Mouse (Mus musculus): ENCODE measurements around the gene Tmem140. TPM values are rescaled to one million over a fixed set of nuclear protein-coding genes. Genes with fewer than 3 reads are reported as not detected.
A peak's percentile ranks its signal among the peaks of the same experiment; 100 is the strongest.

The Tmem140 gene
- total RNA-seq, 1 experiment from 2014 or later: 8.0 TPM

DNA sequence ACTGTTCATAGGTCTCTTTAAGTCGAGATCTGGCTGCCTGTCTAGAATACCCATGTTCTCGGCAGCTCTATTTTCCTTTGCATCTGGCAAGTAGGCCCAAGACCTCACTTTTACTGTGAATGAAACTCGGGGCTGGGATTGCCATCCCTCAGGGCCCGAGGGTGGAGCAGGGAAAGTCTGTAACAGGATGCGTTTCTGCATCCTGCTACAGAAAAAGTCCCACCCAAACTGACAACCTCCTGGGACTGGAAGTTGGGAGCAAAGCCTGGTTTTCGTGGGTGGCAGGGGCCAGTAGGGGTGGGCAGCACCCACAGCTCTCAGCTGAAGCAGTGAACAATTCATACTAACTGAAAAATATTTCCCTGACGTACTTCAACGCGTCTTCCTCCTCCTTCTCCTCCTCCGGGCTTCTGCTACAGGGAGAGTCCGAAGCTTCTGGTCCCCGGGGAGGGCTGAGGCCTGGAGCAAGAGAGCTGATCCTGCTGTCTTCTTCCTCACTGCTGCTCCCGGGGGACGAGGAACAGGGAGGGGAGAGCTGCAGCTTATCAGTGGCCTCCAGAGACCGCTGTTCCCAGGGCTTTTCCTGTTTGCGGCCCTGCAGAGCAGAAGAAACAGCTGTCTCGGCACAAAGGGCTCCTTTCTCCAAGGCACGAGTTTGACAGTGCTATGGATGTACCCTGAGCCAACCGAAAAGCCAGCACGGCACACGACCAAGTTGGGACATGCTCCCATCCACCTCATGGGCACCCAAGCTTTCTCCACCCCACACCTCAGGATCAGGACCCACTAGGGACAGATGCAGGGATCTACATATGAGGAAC lies 11.4 kb downstream of the Tmem140 start:
- ATAC-seq (replicated peaks; ENCODE audit: insufficient number of reproducible peaks, low FRiP score, low TSS enrichment, poor library complexity, severe bottlenecking): no peak

- peak; percentile 20 for ATAC-seq (replicated peaks; ENCODE audit: insufficient number of reproducible peaks, low FRiP score, low TSS enrichment, poor library complexity, severe bottlenecking)
These were observed 12.4 kb downstream of the Tmem140 start for GRCm38 (mm10) chr6:34875268-34875761.

- ATAC-seq (replicated peaks; ENCODE audit: insufficient number of reproducible peaks, low FRiP score, low TSS enrichment, poor library complexity, severe bottlenecking): no peak
These were observed 13.3 kb downstream of the Tmem140 start for GRCm38 (mm10) chr6:34875966-34876834.

DNA sequence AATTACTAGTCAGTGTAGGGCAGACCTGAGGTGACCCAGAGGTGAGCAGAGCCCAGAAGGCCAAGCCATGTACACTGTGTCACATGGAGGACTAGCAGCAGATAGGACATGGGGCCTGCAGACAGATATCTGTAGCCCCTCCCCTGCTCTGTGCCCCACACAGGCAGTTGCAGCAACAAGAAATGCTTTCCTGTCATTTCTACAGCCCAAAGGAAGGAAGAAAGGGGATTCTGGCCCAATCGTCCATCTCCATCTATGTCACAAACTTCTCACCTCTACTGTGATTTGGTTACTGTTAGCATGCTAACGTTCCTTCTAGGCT lies 13.8 kb downstream of the Tmem140 start:
- no peak for ATAC-seq (replicated peaks; ENCODE audit: insufficient number of reproducible peaks, low FRiP score, low TSS enrichment, poor library complexity, severe bottlenecking)

GRCm38 (mm10) chr6:34877509-34878321 lies 14.8 kb downstream of the Tmem140 start, which contains the start of gene Cyren:
Cyren (minus strand) TSS chr6:34878060.
- ATAC-seq (replicated peaks; ENCODE audit: insufficient number of reproducible peaks, low FRiP score, low TSS enrichment, poor library complexity, severe bottlenecking): peak; percentile 82

DNA sequence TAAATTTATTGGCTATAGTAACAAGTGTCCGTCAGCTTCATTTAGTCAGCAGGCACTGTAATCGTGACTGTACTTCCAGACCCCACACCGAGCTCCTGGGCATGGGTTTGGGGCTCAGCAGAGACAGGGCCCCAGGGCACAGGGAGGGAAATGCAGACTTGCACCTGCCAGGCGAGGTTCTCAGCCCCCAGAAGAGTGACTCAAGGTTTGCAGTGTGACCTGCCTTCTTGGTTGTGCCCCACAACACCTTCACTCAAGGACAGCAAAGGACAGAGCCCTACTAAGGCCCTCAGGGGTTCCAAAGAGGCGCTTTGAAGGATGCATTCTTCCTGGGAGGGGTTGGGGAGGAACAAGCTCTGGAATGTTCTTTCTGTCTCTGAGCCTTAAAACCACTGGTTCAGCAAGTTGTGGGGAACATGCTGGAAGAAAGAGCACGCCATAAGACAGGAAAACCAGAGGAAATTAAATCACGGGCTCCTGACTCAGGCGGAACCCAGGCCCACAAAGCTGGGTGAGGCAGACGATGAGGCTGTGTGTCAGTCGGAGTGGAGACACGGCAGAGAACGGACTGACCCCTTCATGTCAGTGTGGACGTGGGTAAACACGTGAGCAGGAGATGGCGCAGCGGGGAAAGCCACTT lies 16.3 kb downstream of the Tmem140 start:
- ATAC-seq (replicated peaks; ENCODE audit: insufficient number of reproducible peaks, low FRiP score, low TSS enrichment, poor library complexity, severe bottlenecking): no peak

GRCm38 (mm10) chr6:34879911-34880475 lies 17.0 kb downstream of the Tmem140 start:
- no peak for ATAC-seq (replicated peaks; ENCODE audit: insufficient number of reproducible peaks, low FRiP score, low TSS enrichment, poor library complexity, severe bottlenecking)

- no peak for ATAC-seq (replicated peaks; ENCODE audit: insufficient number of reproducible peaks, low FRiP score, low TSS enrichment, poor library complexity, severe bottlenecking)
These were observed 21.8 kb downstream of the Tmem140 start for GRCm38 (mm10) chr6:34884724-34885123.

GRCm38 (mm10) chr6:34887131-34887850 lies 24.3 kb downstream of the Tmem140 start:
- no peak for ATAC-seq (replicated peaks; ENCODE audit: insufficient number of reproducible peaks, low FRiP score, low TSS enrichment, poor library complexity, severe bottlenecking)

GRCm38 (mm10) chr6:34889185-34889584 lies 26.2 kb downstream of the Tmem140 start:
- no peak for ATAC-seq (replicated peaks; ENCODE audit: insufficient number of reproducible peaks, low FRiP score, low TSS enrichment, poor library complexity, severe bottlenecking)

GRCm38 (mm10) chr6:34895569-34895968 lies 32.6 kb downstream of the Tmem140 start:
- ATAC-seq (replicated peaks; ENCODE audit: insufficient number of reproducible peaks, low FRiP score, low TSS enrichment, poor library complexity, severe bottlenecking): no peak

DNA sequence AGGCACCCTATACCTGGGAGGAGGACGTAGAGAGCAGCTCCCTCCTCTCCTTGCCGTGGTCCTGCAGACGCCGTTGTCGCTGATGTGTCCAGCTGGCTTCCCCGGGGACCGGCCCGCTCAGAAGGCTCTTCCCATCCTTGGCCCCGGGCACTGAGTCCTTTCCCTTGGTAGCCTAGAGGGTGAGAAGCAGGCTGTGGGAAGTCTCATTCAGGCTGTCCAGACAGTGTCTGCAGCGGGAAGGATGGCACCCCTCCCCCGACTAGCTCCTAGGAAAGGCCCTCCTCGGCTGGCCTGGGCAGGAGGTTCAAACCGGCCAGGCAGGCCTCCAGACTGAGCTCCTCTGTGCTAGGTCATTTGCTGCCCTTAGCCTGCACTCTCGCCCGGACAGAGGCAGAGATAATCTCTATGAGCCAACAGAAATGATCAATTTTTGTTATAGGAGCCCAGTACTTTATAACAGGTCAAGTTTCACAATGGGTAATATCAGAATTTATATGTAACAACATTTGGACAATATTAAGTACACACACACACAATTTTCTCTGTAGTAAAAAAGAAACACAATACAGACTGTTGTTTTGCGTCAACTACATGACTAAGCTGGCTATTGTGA lies 33.3 kb downstream of the Tmem140 start:
- no peak for ATAC-seq (replicated peaks; ENCODE audit: insufficient number of reproducible peaks, low FRiP score, low TSS enrichment, poor library complexity, severe bottlenecking)

DNA sequence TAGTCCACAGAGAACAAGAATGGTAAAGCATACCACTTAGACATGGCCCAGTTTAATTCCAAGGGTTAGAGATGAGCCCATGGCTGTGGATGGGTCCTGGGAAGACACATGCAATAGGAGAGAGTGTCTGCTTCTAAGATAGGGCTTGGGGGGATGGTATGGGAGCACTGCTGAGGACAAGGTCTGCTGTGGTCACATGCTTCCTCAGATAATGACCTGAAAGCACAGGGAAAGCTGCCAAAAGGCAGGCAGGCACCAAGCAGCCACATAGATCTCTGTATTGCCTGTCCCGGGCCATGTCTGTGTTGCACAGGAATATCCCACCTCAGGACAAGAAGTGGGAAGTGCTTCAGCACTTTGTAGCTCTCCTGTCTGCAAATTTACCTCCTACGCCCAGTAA lies 36.2 kb downstream of the Tmem140 start:
- ATAC-seq (replicated peaks; ENCODE audit: insufficient number of reproducible peaks, low FRiP score, low TSS enrichment, poor library complexity, severe bottlenecking): no peak

DNA sequence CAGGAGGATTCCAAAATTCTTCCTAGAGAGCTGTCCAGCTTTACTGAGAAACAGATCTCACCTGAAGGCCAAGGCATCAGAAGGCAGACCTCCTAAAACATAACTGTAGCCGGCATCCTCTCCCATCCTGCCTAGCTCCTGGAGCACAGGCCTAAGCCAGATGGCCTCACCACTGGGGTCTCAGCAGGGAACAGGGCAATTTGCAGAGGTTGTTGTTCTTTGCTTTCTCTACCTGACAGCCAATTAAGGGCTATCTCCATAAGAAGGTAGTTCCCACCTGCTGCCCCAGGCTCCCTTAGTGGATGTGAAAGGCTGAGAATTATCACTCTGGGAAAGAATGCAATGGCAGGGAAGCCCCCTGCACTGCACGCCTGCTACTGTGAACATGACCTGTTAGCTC lies 38.0 kb downstream of the Tmem140 start:
- no peak for ATAC-seq (replicated peaks; ENCODE audit: insufficient number of reproducible peaks, low FRiP score, low TSS enrichment, poor library complexity, severe bottlenecking)

- ATAC-seq (replicated peaks; ENCODE audit: insufficient number of reproducible peaks, low FRiP score, low TSS enrichment, poor library complexity, severe bottlenecking): peak; percentile 23; the same call in 1 of the 2 replicates
These were observed 39.0 kb downstream of the Tmem140 start for GRCm38 (mm10) chr6:34901911-34902444.

- ATAC-seq (replicated peaks; ENCODE audit: insufficient number of reproducible peaks, low FRiP score, low TSS enrichment, poor library complexity, severe bottlenecking): no peak
These were observed 39.6 kb downstream of the Tmem140 start for GRCm38 (mm10) chr6:34902578-34902977.

GRCm38 (mm10) chr6:34903441-34903840 lies 40.5 kb downstream of the Tmem140 start:
- no peak for ATAC-seq (replicated peaks; ENCODE audit: insufficient number of reproducible peaks, low FRiP score, low TSS enrichment, poor library complexity, severe bottlenecking)
